Mouse (Mus musculus) erythroblast, embryonic 14.5 days (primary cell): Measurements from ENCODE around the gene Atpif1.

ENCODE experiments used
- GATA1 ChIP-seq: IDR thresholded peaks from 2 replicates; pipeline ENCODE4 v1.6.1; 2012; ENCODE audit warnings: low read length, inconsistent platforms, mixed read lengths
- TAL1 ChIP-seq: IDR thresholded peaks from 3 replicates; pipeline ENCODE4 v1.6.1; 2012; ENCODE audit warnings: low read length, inconsistent platforms, mixed read lengths

DNA sequence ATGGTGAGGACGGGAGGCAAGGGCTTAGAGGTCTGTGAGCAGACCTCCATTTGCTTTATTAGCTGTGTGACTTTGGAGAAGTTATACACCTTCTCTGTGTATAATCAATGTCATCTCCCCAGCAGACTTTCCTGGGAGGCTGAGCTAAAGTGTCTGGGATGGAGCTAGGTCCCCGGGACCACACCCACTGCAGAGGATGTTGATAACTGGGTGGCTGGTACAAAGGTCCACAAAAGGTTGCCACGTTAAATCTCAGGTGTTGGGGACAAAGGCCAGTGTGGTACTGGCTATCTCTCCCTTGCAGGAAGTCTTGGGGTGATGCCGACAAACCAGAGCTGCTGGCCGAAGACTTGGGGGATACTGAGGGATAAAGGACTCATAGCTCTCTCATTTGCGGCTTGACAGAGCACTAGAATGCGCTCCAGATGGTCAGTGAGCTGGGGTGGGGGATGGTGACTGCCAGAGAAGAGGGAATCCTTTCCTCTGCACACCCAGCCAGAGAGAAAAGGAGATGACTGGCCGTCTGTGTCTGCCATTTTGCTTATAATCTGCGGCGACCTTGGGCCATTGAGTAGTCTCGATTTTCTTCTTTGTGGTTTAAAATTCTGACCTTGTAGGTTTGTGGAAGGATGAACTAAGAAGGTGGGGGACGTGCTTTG lies 31.8 kb upstream of the Atpif1 start:
- TF ChIP-seq GATA1 = no peak
- TF ChIP-seq TAL1 = no peak
